Comparison of ENCODE assay signal across 11 mouse cellular contexts in genomic region chr8:71593556-71594323, GRCm38 (mm10). TPM values are rescaled to one million over a fixed set of nuclear protein-coding genes. Genes with fewer than 3 reads are reported as not detected.
DNase-seq lines count a peak whose midpoint lies in the region; ATAC-seq and TF ChIP-seq lines count a peak whose summit lies in the region.
"Had no signal": no experiment of that assay in that cellular context is flagged by ENCODE, and none has a peak within 500 bp of the region (broad histone marks: within the 10 kb centered on the region; RNA-seq: fewer than 3 reads in every experiment).

No protein-coding gene starts in this region.

- H3K9ac ChIP-seq in heart, embryonic 11.5 days (ENCODE audit: low read depth, low read length), result no peak overlapping the region
- H3K9ac ChIP-seq in limb, embryonic 14.5 days (ENCODE audit: low read depth, low read length, severe bottlenecking), result no peak overlapping the region

- H3K9me3 ChIP-seq in heart, embryonic 11.5 days (replicated peaks; ENCODE audit: control insufficient read depth, low read length), result no peaks in the 10 kb centered on the region
- H3K9me3 ChIP-seq in limb, embryonic 14.5 days (ENCODE audit: control insufficient read depth, low read length), result no peaks in the 10 kb centered on the region

- peak; percentile 93 for DNase-seq in heart, adult 11 months
- peak; percentile 21 for DNase-seq in urinary bladder, adult 2 months (ENCODE audit: low spot score)
- no peak for DNase-seq in urinary bladder, postnatal 10 days (ENCODE audit: low spot score)
- DNase-seq in limb, embryonic 14.5 days (ENCODE audit: low spot score), result no peak
- no peak for DNase-seq in testis, postnatal 10 days (ENCODE audit: low spot score)
- no peak for DNase-seq in urinary bladder, adult 18-20 months (ENCODE audit: low spot score in 2 of 2)
- DNase-seq: adrenal gland, adult 2 months; layer of hippocampus, adult 9-11 months; thymus, adult 18-20 months had no signal

- no peak overlapping the region for H3K4me2 ChIP-seq in heart, embryonic 11.5 days
- H3K4me2 ChIP-seq in limb, embryonic 14.5 days (replicated peaks; ENCODE audit: low read depth, low read length, severe bottlenecking), result no peak overlapping the region

- H3K4me1 ChIP-seq in heart, embryonic 11.5 days (ENCODE audit: control insufficient read depth, insufficient read depth, low read length), result peaks cover 14% of the 10 kb centered on the region
- peaks cover 9% of the 10 kb centered on the region for H3K4me1 ChIP-seq in limb, embryonic 14.5 days (ENCODE audit: control insufficient read depth, insufficient read depth, low read length)

- H3K4me3 ChIP-seq in heart, embryonic 11.5 days (ENCODE audit: low read depth, low read length), result no peak overlapping the region
- 0 out of 2 replicates have a peak overlapping the region, but pooled peaks have one; percentile 69 for H3K4me3 ChIP-seq in limb, embryonic 14.5 days (replicated peaks; ENCODE audit: low read length)

- TF ChIP-seq POLR2A in limb, embryonic 14.5 days (IDR thresholded peaks at IDR 0.05; ENCODE audit: borderline replicate concordance, extremely low read depth, insufficient read depth, insufficient read length), result no peak

- H3K27me3 ChIP-seq in heart, embryonic 11.5 days (ENCODE audit: control insufficient read depth, insufficient read depth, low read length), result no peaks in the 10 kb centered on the region
- H3K27me3 ChIP-seq in limb, embryonic 14.5 days (ENCODE audit: control insufficient read depth, insufficient read depth, low read length), result no peaks in the 10 kb centered on the region

- whole genome bisulfite sequencing in heart, embryonic 11.5 days (ENCODE audit: insufficient replicate concordance), result 87% methylated on average over 8 of the region's 8 CpGs
- WGBS in limb, embryonic 14.5 days, result 91% methylated on average over 8 of the region's 8 CpGs

- H3K27ac ChIP-seq in heart, embryonic 11.5 days (ENCODE audit: low read depth, low read length), result no peak overlapping the region
- no peak overlapping the region for H3K27ac ChIP-seq in limb, embryonic 14.5 days (replicated peaks; ENCODE audit: low read depth, low read length)

- H3K36me3 ChIP-seq in heart, embryonic 11.5 days (ENCODE audit: control insufficient read depth, insufficient read depth, low read length), result no peaks in the 10 kb centered on the region
- no peaks in the 10 kb centered on the region for H3K36me3 ChIP-seq in limb, embryonic 14.5 days (ENCODE audit: control insufficient read depth, insufficient read depth, low read length)

- ATAC-seq in heart, embryonic 11.5 days (replicated peaks; ENCODE audit: insufficient number of reproducible peaks, low FRiP score, low TSS enrichment), result no peak
- no peak for ATAC-seq in limb, embryonic 14.5 days (ENCODE audit: low FRiP score, low read depth)
- ATAC-seq in erythroblast, adult 5-6 weeks (replicated peaks; ENCODE audit: low FRiP score, poor library complexity, severe bottlenecking), result no peak

RNA-seq across cellular contexts. Expression of gene Pgls, which starts 1.8 kb away (rescaled TPM):
- polyA plus RNA-seq in heart, embryonic 11.5 days (2014; fragmentation: Nextera tagmentation; extraction: Ambion mirVana), result 184 and 194 TPM in 2 replicates
- 41.7 and 60.4 TPM in 2 replicates for polyA plus RNA-seq in urinary bladder, adult 2 months (2012; rRNA removed)
- polyA plus RNA-seq in limb, embryonic 14.5 days (2012; rRNA removed), result 141 and 216 TPM in 2 replicates
- 249 and 255 TPM in 2 replicates for polyA plus RNA-seq in limb, embryonic 14.5 days (2014; fragmentation: Nextera tagmentation; extraction: Ambion mirVana)
- total RNA-seq in erythroblast, adult 5-6 weeks (2015; ENCODE audit: low replicate concordance), result 24.0 and 27.4 TPM in 2 replicates
- 13.5 and 23.2 TPM in 2 replicates for total RNA-seq in erythroblast, adult 5-6 weeks (2017; ENCODE audit: low replicate concordance)

RNA-seq across cellular contexts. Expression of gene Fam129c, which starts 3.7 kb away (rescaled TPM):
- polyA plus RNA-seq in heart, embryonic 11.5 days (2014; fragmentation: Nextera tagmentation; extraction: Ambion mirVana), result 1.9 and 2.0 TPM in 2 replicates
- polyA plus RNA-seq in urinary bladder, adult 2 months (2012; rRNA removed), result 3.1 and 3.7 TPM in 2 replicates
- polyA plus RNA-seq in limb, embryonic 14.5 days (2012; rRNA removed), result 7.5 and 7.8 TPM in 2 replicates
- 2.9 and 3.3 TPM in 2 replicates for polyA plus RNA-seq in limb, embryonic 14.5 days (2014; fragmentation: Nextera tagmentation; extraction: Ambion mirVana)
- not detected in 2 replicates for total RNA-seq in erythroblast, adult 5-6 weeks (2015; ENCODE audit: low replicate concordance)
- total RNA-seq in erythroblast, adult 5-6 weeks (2017; ENCODE audit: low replicate concordance), result not detected in 2 replicates

RNA-seq across cellular contexts. Expression of gene Colgalt1, which starts 17.1 kb away (rescaled TPM):
- polyA plus RNA-seq in heart, embryonic 11.5 days (2014; fragmentation: Nextera tagmentation; extraction: Ambion mirVana), result 47.8 and 55.6 TPM in 2 replicates
- 124 and 144 TPM in 2 replicates for polyA plus RNA-seq in urinary bladder, adult 2 months (2012; rRNA removed)
- 240 and 285 TPM in 2 replicates for polyA plus RNA-seq in limb, embryonic 14.5 days (2012; rRNA removed)
- polyA plus RNA-seq in limb, embryonic 14.5 days (2014; fragmentation: Nextera tagmentation; extraction: Ambion mirVana), result 114 and 116 TPM in 2 replicates
- total RNA-seq in erythroblast, adult 5-6 weeks (2015; ENCODE audit: low replicate concordance), result 9.8 and 19.9 TPM in 2 replicates
- total RNA-seq in erythroblast, adult 5-6 weeks (2017; ENCODE audit: low replicate concordance), result 9.6 and 10.8 TPM in 2 replicates

RNA-seq across cellular contexts. Expression of gene Slc27a1, which starts 25.1 kb away (rescaled TPM):
- 9.2 and 10.8 TPM in 2 replicates for polyA plus RNA-seq in heart, embryonic 11.5 days (2014; fragmentation: Nextera tagmentation; extraction: Ambion mirVana)
- 57.3 and 63.8 TPM in 2 replicates for polyA plus RNA-seq in urinary bladder, adult 2 months (2012; rRNA removed)
- polyA plus RNA-seq in limb, embryonic 14.5 days (2012; rRNA removed), result 87.8 and 133 TPM in 2 replicates
- polyA plus RNA-seq in limb, embryonic 14.5 days (2014; fragmentation: Nextera tagmentation; extraction: Ambion mirVana), result 24.3 and 25.9 TPM in 2 replicates
- 0.42 and 1.2 TPM in 2 replicates for total RNA-seq in erythroblast, adult 5-6 weeks (2015; ENCODE audit: low replicate concordance)
- total RNA-seq in erythroblast, adult 5-6 weeks (2017; ENCODE audit: low replicate concordance), result 0.51 TPM in 1 of 2 replicates, not detected in the other

RNA-seq across cellular contexts. Expression of gene Nxnl1, which starts 27.3 kb away (rescaled TPM):
- polyA plus RNA-seq in heart, embryonic 11.5 days (2014; fragmentation: Nextera tagmentation; extraction: Ambion mirVana), result not detected in 2 replicates
- polyA plus RNA-seq in urinary bladder, adult 2 months (2012; rRNA removed), result 0.01 and 0.04 TPM in 2 replicates
- polyA plus RNA-seq in limb, embryonic 14.5 days (2012; rRNA removed), result not detected in 2 replicates
- 0.25 TPM in 1 of 2 replicates, not detected in the other for polyA plus RNA-seq in limb, embryonic 14.5 days (2014; fragmentation: Nextera tagmentation; extraction: Ambion mirVana)
- total RNA-seq in erythroblast, adult 5-6 weeks (2015; ENCODE audit: low replicate concordance), result not detected in 2 replicates
- not detected in 2 replicates for total RNA-seq in erythroblast, adult 5-6 weeks (2017; ENCODE audit: low replicate concordance)

Comparison
In these comparisons a context has a peak if more than half of its experiments do, and no peak if none do; other contexts are left out.
1. DNase-seq: peak in heart, adult 11 months (single experiment) and urinary bladder, adult 2 months (single experiment); none in urinary bladder, postnatal 10 days (single experiment), limb, embryonic 14.5 days (single experiment), testis, postnatal 10 days (single experiment) and urinary bladder, adult 18-20 months (0 of 2).